In the genomic region with DNA sequence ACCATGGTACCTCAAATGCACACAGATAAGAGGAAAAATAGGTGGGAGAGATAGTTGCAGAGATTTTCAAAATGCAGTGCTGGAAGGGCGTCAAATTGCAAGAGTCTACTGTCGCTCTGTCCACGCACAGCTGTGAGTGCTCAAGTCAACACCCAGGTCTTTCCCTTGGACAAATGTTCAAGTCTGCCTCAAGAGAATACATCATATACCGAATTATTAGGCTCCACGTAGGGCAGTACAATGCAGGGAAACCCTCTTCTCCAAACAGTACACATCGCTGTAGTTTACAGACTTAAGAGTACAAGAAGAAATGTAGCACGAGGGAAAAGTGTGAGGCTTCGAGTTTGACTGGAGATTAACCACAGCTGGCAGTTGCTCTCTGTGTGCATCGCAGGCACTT, we compare ENCODE assay signal across 35 mouse cellular contexts.
"Had no signal": no experiment of that assay in that cellular context is flagged by ENCODE, and none has a peak within 500 bp of the region (broad histone marks: within the 10 kb centered on the region; RNA-seq: fewer than 3 reads in every experiment).

No protein-coding gene starts in this region.

- H3K4me3 ChIP-seq: heart, adult 2 months; heart, embryonic 10.5 days; heart, embryonic 12.5 days; heart, embryonic 13.5 days; heart, embryonic 15.5 days; hindbrain, embryonic 10.5 days; hindbrain, embryonic 12.5 days; hindbrain, embryonic 13.5 days; hindbrain, embryonic 15.5 days; intestine, embryonic 15.5 days; kidney, embryonic 15.5 days; layer of hippocampus, adult 2 months had no signal

- H3K4me2 ChIP-seq: heart, embryonic 11.5 days; heart, embryonic 12.5 days; heart, embryonic 13.5 days; heart, embryonic 15.5 days; hindbrain, embryonic 12.5 days; hindbrain, embryonic 13.5 days; hindbrain, embryonic 14.5 days; hindbrain, embryonic 15.5 days; intestine, embryonic 15.5 days; kidney, embryonic 15.5 days had no signal

- DNase-seq: heart, adult 2 months; heart, postnatal 10 days; heart, postnatal 14 days; heart, postnatal 36 days; heart, postnatal 4 days; kidney, adult 11 months; kidney, adult 18-20 months; kidney, adult 2 months; kidney, adult 8-10 months; kidney, adult 9 months; kidney, postnatal 10 days; kidney, postnatal 14 days; kidney, postnatal 25 days; kidney, postnatal 36 days; kidney, postnatal 4 days; layer of hippocampus, adult 9-11 months had no signal

- H3K36me3 ChIP-seq: heart, embryonic 10.5 days; heart, embryonic 12.5 days; heart, embryonic 13.5 days; heart, embryonic 15.5 days; hindbrain, embryonic 10.5 days; hindbrain, embryonic 12.5 days; hindbrain, embryonic 13.5 days; hindbrain, embryonic 15.5 days; intestine, embryonic 15.5 days; kidney, embryonic 15.5 days had no signal

- ATAC-seq: hindbrain, embryonic 16.5 days; hindbrain, postnatal 0 days; inflammation-experienced regulatory T-cells, adult 6 months; intestine, embryonic 15.5 days; intestine, embryonic 16.5 days; intestine, postnatal 0 days had no signal

- H3K27ac ChIP-seq: heart, adult 2 months; heart, embryonic 10.5 days; heart, embryonic 13.5 days; heart, embryonic 15.5 days; hindbrain, embryonic 10.5 days; hindbrain, embryonic 12.5 days; hindbrain, embryonic 13.5 days; hindbrain, embryonic 14.5 days; hindbrain, embryonic 15.5 days; hindbrain, postnatal 0 days; intestine, embryonic 15.5 days; kidney, embryonic 15.5 days; kidney, postnatal 0 days; layer of hippocampus, adult 2 months had no signal

- H3K9ac ChIP-seq: heart, embryonic 12.5 days; heart, embryonic 13.5 days; heart, embryonic 15.5 days; hindbrain, embryonic 12.5 days; hindbrain, embryonic 13.5 days; hindbrain, embryonic 14.5 days; hindbrain, embryonic 15.5 days; intestine, embryonic 15.5 days; kidney, embryonic 15.5 days had no signal

- H3K27me3 ChIP-seq: heart, embryonic 12.5 days; heart, embryonic 13.5 days; heart, embryonic 15.5 days; hindbrain, embryonic 12.5 days; hindbrain, embryonic 13.5 days; hindbrain, embryonic 15.5 days; intestine, embryonic 15.5 days; kidney, embryonic 15.5 days had no signal

- H3K9me3 ChIP-seq: heart, embryonic 10.5 days; heart, embryonic 12.5 days; heart, embryonic 13.5 days; heart, embryonic 15.5 days; hindbrain, embryonic 10.5 days; hindbrain, embryonic 12.5 days; hindbrain, embryonic 13.5 days; hindbrain, embryonic 15.5 days; intestine, embryonic 15.5 days; kidney, embryonic 15.5 days had no signal

- H3K4me1 ChIP-seq: heart, embryonic 10.5 days; heart, embryonic 12.5 days; heart, embryonic 13.5 days; heart, embryonic 15.5 days; hindbrain, embryonic 10.5 days; hindbrain, embryonic 12.5 days; hindbrain, embryonic 13.5 days; hindbrain, embryonic 15.5 days; intestine, embryonic 15.5 days; kidney, embryonic 15.5 days had no signal
